Mouse (Mus musculus) neural tube, embryonic 14.5 days (tissue): ENCODE data around the gene Lrig1. TPM values are rescaled to one million over a fixed set of nuclear protein-coding genes. Genes with fewer than 3 reads are reported as not detected.

Experiments
- ATAC-seq: fragments of 200-750 bp; cut with Nextera tagmentation; 2 replicates; pipeline ENCODE4 v1.8.0; 2017; ENCODE audit warnings: low read depth, mild to moderate bottlenecking, moderate TSS enrichment, moderate library complexity
- H3K27ac ChIP-seq: fragments of 300-500 bp; sonication (generic); 2 replicates; pipeline ENCODE4 v1.5.1; 2014; ENCODE audit warnings: low read depth, mild to moderate bottlenecking, control low read depth, low read length, moderate library complexity, mixed read lengths
- H3K27me3 ChIP-seq: fragments of 300-500 bp; sonication (generic); 2 replicates; pipeline ENCODE4 v1.6.1; 2014; ENCODE audit warnings: low read length; ENCODE audit not compliant: control insufficient read depth, insufficient read depth
- H3K36me3 ChIP-seq: fragments of 300-500 bp; sonication (generic); 2 replicates; pipeline ENCODE4 v1.6.1; 2014; ENCODE audit warnings: low read length, mixed read lengths; ENCODE audit not compliant: control insufficient read depth, insufficient read depth
- H3K4me1 ChIP-seq: fragments of 300-500 bp; sonication (generic); 2 replicates; pipeline ENCODE4 v1.6.1; 2014; ENCODE audit warnings: low read length; ENCODE audit not compliant: control insufficient read depth, insufficient read depth
- H3K4me2 ChIP-seq: fragments of 300-500 bp; sonication (generic); 2 replicates; pipeline ENCODE4 v1.6.1; 2014; ENCODE audit warnings: mild to moderate bottlenecking, low read depth, low read length, control low read depth
- H3K4me3 ChIP-seq: fragments of 300-500 bp; sonication (generic); 2 replicates; pipeline ENCODE4 v1.5.1; 2014; ENCODE audit warnings: low read depth, low read length, control low read depth, mixed read lengths
- H3K9ac ChIP-seq: fragments of 300-500 bp; sonication (generic); replicated peaks from 2 replicates; pipeline ENCODE4 v1.6.1; 2014; ENCODE audit warnings: low read depth, mild to moderate bottlenecking, control low read depth, low read length, mixed read lengths
- H3K9me3 ChIP-seq: fragments of 300-500 bp; sonication (generic); 2 replicates; pipeline ENCODE4 v1.6.1; 2016; ENCODE audit warnings: low read length; ENCODE audit not compliant: control insufficient read depth
- WGBS: fragments of 180-500 bp; shearing (Covaris S2); extraction: QIAGEN DNeasy Blood & Tissue Kit; methylation state at CpG from one replicate; pipeline ENCODE4 v1.1.7; 2014; 5-methylcytosine and 5-hydroxymethylcytosine counted together
- polyA plus RNA-seq: library from polyadenylated mRNA; unstranded; fragments of >200 nt; fragmentation: Nextera tagmentation; extraction: Ambion mirVana; gene quantifications from 2 replicates; pipeline ENCODE4 v1.2.1, GENCODE M21; 2014

The Lrig1 gene
- polyA plus RNA-seq, 1 experiment from 2014 or later: 25.2 TPM

DNA sequence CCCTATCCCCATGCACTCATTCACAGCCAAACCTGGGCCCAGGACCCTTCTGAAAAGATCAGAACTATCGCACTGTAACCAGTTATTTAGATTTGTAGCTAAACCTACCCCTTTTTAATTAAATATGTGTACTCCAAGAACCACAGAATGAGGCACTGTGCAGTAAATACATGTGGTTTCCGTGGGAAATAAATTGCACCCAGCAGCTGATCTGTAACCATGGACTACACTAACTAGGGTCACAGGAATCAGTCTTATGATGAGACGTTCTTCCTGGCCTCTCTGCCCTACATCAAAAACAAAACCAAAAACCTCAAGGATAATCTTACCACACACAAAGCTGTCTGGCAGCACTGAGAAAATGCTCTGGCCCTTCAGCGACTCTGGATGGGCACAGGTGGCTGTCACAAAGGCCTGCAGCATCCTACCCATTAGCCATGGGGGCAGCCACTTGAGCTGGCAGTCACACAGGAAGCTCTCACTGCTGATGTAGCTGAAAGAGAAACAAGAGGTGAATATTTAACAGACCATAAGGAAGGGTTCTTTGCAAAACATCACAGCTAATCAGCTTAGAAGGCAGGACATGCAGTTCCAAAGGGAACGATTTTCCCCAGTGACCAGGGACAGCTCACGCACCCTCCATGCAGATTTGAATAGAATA lies 86.6 kb downstream of the Lrig1 start:
- Histone ChIP-seq H3K4me2 (no peak overlapping the region), H3K27me3 (no peaks in the 10 kb centered on the region), H3K36me3 (peaks cover 9% of the 10 kb centered on the region; the same call in 1 of the 2 replicates), H3K9ac (no peak overlapping the region), H3K4me3 (no peak overlapping the region), H3K27ac (no peak overlapping the region), H3K4me1 (no peaks in the 10 kb centered on the region), H3K9me3 (no peaks in the 10 kb centered on the region)
- WGBS: 80% methylated on average over 6 of the region's 6 CpGs
- ATAC-seq: no peak

DNA sequence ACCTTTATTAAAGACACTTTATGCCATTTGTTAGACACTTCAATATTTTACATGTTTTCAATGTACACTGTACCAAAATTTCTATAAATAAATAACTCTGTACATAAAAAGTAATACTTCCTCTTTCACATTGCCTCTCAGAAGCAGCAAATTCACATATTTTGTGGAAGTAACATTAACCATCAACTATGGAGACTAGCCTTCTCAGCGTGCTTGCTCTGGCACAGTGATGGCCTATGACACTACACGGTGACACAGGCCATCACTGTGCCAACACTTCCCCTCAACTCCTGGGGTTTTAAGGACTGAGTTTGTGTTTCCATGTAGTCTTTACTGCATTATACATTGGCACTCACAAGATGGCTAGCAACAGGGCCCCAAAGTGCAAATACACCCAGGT lies 95.4 kb downstream of the Lrig1 start:
- WGBS: 89% methylated on average over 2 of the region's 2 CpGs
- H3K27me3 ChIP-seq: no peaks in the 10 kb centered on the region
- ATAC-seq: no peak
- H3K9me3 ChIP-seq: no peaks in the 10 kb centered on the region
- H3K36me3 ChIP-seq: no peaks in the 10 kb centered on the region; the same call in 1 of the 2 replicates
- H3K9ac ChIP-seq: no peak overlapping the region
- no peaks in the 10 kb centered on the region for H3K4me1 ChIP-seq
- H3K27ac ChIP-seq: no peak overlapping the region
- no peak overlapping the region for H3K4me2 ChIP-seq
- H3K4me3 ChIP-seq: no peak overlapping the region

DNA sequence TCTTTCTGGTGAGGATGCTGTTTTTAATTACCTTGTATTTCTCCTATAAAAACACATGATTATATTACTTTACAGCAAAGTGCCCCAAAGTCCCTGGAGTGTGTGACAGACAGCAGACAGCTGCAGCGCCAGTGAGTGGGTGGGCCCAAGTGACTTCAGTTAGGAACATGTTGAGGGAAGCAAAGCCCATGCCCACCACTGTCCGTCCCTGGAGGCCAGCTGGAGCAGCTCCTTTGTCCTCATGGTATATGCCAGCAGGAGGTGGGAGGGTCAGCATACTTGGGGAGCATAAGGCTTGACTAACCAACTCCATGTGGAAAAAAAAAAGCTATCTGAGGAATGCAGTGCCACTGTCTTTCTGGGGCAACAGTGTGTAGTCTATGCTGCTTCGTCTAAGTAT lies 95.9 kb downstream of the Lrig1 start:
- no peak overlapping the region for H3K27ac ChIP-seq
- H3K9me3 ChIP-seq: no peaks in the 10 kb centered on the region
- ATAC-seq: no peak
- H3K4me1 ChIP-seq: no peaks in the 10 kb centered on the region
- 52% methylated on average over 3 of the region's 3 CpGs for WGBS
- no peak overlapping the region for H3K9ac ChIP-seq
- H3K4me2 ChIP-seq: no peak overlapping the region
- H3K4me3 ChIP-seq: no peak overlapping the region
- H3K36me3 ChIP-seq: no peaks in the 10 kb centered on the region; the same call in 1 of the 2 replicates
- no peaks in the 10 kb centered on the region for H3K27me3 ChIP-seq

DNA sequence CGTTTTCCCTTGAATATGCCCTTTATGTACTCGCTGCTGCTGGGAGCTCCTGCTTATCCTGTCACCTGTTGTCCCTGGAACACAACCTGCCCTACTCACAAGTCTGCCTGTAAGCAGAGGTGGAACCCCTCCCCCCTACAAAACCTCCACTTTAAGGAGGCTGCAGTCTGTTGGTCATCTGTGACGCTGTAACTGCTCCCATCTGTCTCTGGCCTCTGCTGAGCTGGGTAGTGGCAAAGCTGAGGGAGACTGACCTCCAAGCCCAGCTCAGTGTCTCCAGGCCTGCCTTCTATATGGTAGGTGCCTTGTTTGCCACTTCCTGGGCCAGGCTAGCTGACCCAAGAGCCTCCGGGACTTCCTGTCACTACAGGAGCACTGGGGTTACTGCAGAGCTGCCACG lies 98.1 kb downstream of the Lrig1 start:
- Histone ChIP-seq H3K4me3 (no peak overlapping the region), H3K27me3 (no peaks in the 10 kb centered on the region), H3K4me1 (no peaks in the 10 kb centered on the region), H3K4me2 (no peak overlapping the region), H3K36me3 (no peaks in the 10 kb centered on the region; the same call in 1 of the 2 replicates), H3K9ac (no peak overlapping the region), H3K9me3 (no peaks in the 10 kb centered on the region), H3K27ac (no peak overlapping the region)
- ATAC-seq: no peak
- 72% methylated on average over 5 of the region's 5 CpGs for whole genome bisulfite sequencing

DNA sequence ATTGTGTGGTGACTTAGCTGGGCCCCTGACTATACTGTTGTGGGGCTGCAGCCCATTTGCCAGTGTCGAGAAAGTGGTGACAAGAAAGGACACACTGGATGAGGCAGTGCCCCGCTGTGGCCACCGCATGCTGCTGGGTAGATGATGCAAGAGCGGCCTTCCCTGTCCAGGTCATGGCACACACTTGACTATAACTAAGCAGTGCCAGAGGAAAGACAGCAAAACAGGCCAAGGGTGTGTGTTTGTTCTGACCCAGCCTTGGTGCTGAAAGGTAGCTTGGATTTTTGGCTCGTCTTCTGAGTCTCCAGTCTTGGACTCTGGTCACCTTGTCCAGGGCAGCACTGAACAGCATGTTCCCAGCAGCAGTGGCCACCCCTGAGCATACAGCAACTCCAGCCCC lies 98.9 kb downstream of the Lrig1 start:
- Histone ChIP-seq H3K36me3 (no peaks in the 10 kb centered on the region), H3K4me3 (no peak overlapping the region), H3K9ac (no peak overlapping the region), H3K27me3 (no peaks in the 10 kb centered on the region), H3K4me1 (no peaks in the 10 kb centered on the region), H3K9me3 (no peaks in the 10 kb centered on the region), H3K27ac (no peak overlapping the region), H3K4me2 (no peak overlapping the region)
- ATAC-seq: no peak
- 88% methylated on average over 5 of the region's 5 CpGs for WGBS

DNA sequence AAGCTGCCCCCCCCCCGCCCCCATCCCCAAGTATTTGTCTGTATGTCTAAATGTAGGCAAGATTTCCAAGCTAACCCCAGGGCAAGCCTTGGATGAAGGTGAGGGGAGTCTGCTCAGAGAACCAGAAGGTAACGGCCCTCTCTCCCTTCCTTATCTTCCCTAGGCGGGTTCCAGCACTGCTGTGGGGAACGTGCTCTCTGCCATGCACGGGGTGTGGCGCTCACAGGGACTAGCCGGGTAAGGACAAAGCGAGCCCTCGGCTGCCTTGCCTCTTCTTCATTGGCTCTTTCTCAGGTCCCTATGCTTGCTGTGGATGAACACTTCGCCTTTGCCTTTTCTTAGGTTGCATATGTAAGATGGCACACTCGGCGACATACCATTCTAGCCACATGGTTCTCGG lies 100.9 kb downstream of the Lrig1 start:
- no peak overlapping the region for H3K4me2 ChIP-seq
- H3K9ac ChIP-seq: no peak overlapping the region
- no peaks in the 10 kb centered on the region for H3K36me3 ChIP-seq
- H3K27me3 ChIP-seq: no peaks in the 10 kb centered on the region
- no peak for ATAC-seq
- WGBS: 90% methylated on average over 13 of the region's 13 CpGs
- no peak overlapping the region for H3K27ac ChIP-seq
- H3K4me3 ChIP-seq: no peak overlapping the region
- H3K9me3 ChIP-seq: no peaks in the 10 kb centered on the region
- H3K4me1 ChIP-seq: no peaks in the 10 kb centered on the region

DNA sequence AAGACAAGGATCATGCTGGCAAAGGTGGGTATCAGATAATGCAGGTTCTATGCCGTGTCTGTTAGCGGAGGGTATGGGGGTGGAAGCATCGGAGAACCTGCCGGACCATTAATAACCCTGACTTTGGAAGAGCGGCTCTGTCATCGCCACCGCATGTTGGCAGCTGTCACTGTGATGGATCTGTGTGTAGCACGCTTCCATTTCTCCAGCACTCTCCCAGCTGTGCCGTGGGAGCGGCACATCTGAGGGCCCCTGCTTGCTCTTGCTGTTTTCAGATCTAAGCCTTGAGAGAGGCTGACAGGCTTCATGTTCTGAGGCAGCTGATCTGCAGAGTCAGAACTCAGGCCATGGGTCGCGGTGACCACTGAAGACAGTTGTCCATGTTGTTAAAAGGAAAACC lies 101.5 kb downstream of the Lrig1 start:
- Histone ChIP-seq H3K4me1 (no peaks in the 10 kb centered on the region; the same call in 1 of the 2 replicates), H3K27ac (no peak overlapping the region), H3K4me2 (no peak overlapping the region), H3K4me3 (no peak overlapping the region), H3K27me3 (no peaks in the 10 kb centered on the region), H3K9me3 (no peaks in the 10 kb centered on the region), H3K36me3 (no peaks in the 10 kb centered on the region), H3K9ac (no peak overlapping the region)
- 70% methylated on average over 12 of the region's 12 CpGs for WGBS
- no peak for ATAC-seq

GRCm38 (mm10) chr6:94596761-94597485 lies 103.0 kb downstream of the Lrig1 start:
- Histone ChIP-seq H3K9me3 (no peaks in the 10 kb centered on the region), H3K4me1 (peaks cover 6% of the 10 kb centered on the region; the same call in 1 of the 2 replicates), H3K4me2 (no peak overlapping the region), H3K36me3 (no peaks in the 10 kb centered on the region), H3K27me3 (no peaks in the 10 kb centered on the region), H3K27ac (no peak overlapping the region), H3K4me3 (no peak overlapping the region), H3K9ac (no peak overlapping the region)
- ATAC-seq: no peak
- WGBS: 63% methylated on average over 10 of the region's 10 CpGs

DNA sequence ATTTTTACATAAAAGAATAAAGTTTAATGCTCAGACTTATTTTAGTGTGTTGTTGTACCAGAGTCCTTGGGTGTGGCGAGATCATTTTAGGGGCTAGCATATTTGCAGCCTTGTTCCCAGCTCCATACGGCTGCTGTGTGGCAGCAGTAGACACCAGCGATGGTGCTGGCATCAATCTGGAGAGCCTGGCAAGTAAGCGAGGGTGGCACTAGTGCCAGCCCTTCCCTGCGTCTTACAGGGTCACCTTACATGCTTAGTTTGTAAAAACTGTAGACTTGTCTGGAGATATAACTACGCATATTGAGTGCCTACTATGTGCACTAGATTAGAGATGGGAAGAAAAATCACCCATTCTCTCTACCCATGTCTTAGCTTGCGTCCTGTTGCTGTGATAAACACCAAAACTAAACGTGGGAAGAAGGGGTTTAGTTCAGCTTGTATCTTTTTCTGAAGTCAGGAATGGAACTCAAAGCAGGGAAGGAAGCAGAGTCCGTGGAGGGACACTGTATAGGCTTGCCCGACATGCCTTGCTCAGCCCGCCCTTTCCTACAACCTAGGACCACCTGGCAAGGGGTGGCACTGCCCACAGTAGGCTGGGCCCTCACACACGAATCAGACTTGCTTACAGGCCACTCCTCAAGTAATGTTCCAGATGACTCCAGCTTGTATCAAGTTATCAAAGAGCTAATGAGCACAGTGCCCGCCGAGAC lies 103.8 kb downstream of the Lrig1 start:
- WGBS: 90% methylated on average over 14 of the region's 14 CpGs
- no peak overlapping the region for H3K4me2 ChIP-seq
- H3K4me1 ChIP-seq: peaks cover 6% of the 10 kb centered on the region; the same call in 1 of the 2 replicates
- no peaks in the 10 kb centered on the region for H3K9me3 ChIP-seq
- no peak for ATAC-seq
- H3K9ac ChIP-seq: no peak overlapping the region
- H3K27ac ChIP-seq: no peak overlapping the region
- no peak overlapping the region for H3K4me3 ChIP-seq
- no peaks in the 10 kb centered on the region for H3K36me3 ChIP-seq
- H3K27me3 ChIP-seq: no peaks in the 10 kb centered on the region
